ENCODE assay signal across 11 mouse cellular contexts in the genomic region with DNA sequence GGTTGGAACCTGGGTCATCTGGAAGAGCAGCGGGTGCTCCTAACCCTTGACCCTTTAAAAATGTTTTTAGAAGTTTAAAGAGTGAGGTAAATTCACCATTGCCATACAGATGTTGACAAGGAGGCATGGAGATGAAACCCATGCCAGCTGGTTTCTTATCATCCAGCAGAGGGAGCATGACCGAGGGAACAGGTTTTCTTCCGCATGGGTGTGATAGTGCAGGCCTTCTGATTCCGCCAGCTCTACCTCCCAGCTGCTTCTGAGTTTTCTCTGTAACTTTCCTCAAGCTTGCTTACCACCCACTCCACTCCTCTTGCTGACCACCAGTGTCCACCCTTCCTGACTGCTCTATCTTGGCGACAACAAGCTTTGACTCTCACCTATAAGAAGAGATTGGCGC. TPM values are rescaled to one million over a fixed set of nuclear protein-coding genes. Genes with fewer than 3 reads are reported as not detected.
DNase-seq lines count a peak whose midpoint lies in the region; ATAC-seq and TF ChIP-seq lines count a peak whose summit lies in the region.
"Had no signal": no experiment of that assay in that cellular context is flagged by ENCODE, and none has a peak within 500 bp of the region (broad histone marks: within the 10 kb centered on the region; RNA-seq: fewer than 3 reads in every experiment).

No protein-coding gene starts in this region.

- no peak for DNase-seq in kidney, adult 8-10 months
- DNase-seq in lung, postnatal 10 days, result peak; percentile 14
- DNase-seq in gastrocnemius, postnatal 10 days, result no peak
- no peak for DNase-seq in layer of hippocampus, adult 9-10 months (ENCODE audit: low spot score)
- DNase-seq: cerebellum, adult 8-10 months had no signal

- peak; percentile 68 for ATAC-seq in kidney, embryonic 14.5 days (ENCODE audit: low FRiP score, low TSS enrichment)

- no peak overlapping the region for H3K4me2 ChIP-seq in kidney, embryonic 14.5 days (replicated peaks; ENCODE audit: low read depth, low read length)
- H3K4me2 ChIP-seq: forebrain, embryonic 12.5 days had no signal

- H3K4me1 ChIP-seq in kidney, embryonic 14.5 days (ENCODE audit: control insufficient read depth, insufficient read depth, low read length), result no peaks in the 10 kb centered on the region
- H3K4me1 ChIP-seq in E14TG2a.4 (replicated peaks; ENCODE audit: low read depth, low read length), result peaks cover 3% of the 10 kb centered on the region; the same call in 1 of the 2 replicates
- no peaks in the 10 kb centered on the region for H3K4me1 ChIP-seq in bone marrow, adult 2 months (ENCODE audit: control insufficient read depth, insufficient read depth, low read length)
- H3K4me1 ChIP-seq: forebrain, embryonic 12.5 days had no signal

- no peak overlapping the region for H3K27ac ChIP-seq in kidney, embryonic 14.5 days (ENCODE audit: low read depth, low read length)
- no peak overlapping the region for H3K27ac ChIP-seq in bone marrow, adult 2 months (ENCODE audit: control insufficient read depth, insufficient read depth, low read depth, low read length, poor library complexity)
- H3K27ac ChIP-seq: forebrain, embryonic 12.5 days had no signal

- no peak overlapping the region for H3K9ac ChIP-seq in kidney, embryonic 14.5 days (ENCODE audit: low read depth, low read length)
- H3K9ac ChIP-seq: forebrain, embryonic 12.5 days had no signal

- no peaks in the 10 kb centered on the region for H3K27me3 ChIP-seq in kidney, embryonic 14.5 days (ENCODE audit: control insufficient read depth, insufficient read depth, low read length)
- 0 out of 2 replicates have a peak, but pooled peaks cover 2% of the 10 kb centered on the region for H3K27me3 ChIP-seq in E14TG2a.4 (ENCODE audit: insufficient read depth, low read length)

- no peak for TF ChIP-seq POLR2A in bone marrow, adult 2 months (IDR thresholded peaks at IDR 0.05; ENCODE audit: borderline replicate concordance, control insufficient read depth, low read depth, low read length)

- 38% methylated on average over 6 of the region's 6 CpGs for WGBS in kidney, embryonic 14.5 days
- 45% methylated on average over 6 of the region's 6 CpGs for WGBS in bone marrow, adult 2 months

- H3K9me3 ChIP-seq in kidney, embryonic 14.5 days (ENCODE audit: control insufficient read depth, low read length), result no peaks in the 10 kb centered on the region
- peaks cover 10% of the 10 kb centered on the region for H3K9me3 ChIP-seq in E14TG2a.4 (ENCODE audit: low read length)
- H3K9me3 ChIP-seq: forebrain, embryonic 12.5 days had no signal

- TF ChIP-seq CTCF in E14TG2a.4 (conservative IDR thresholded peaks at IDR 0.05; ENCODE audit: low read length), result peak; percentile 57
- TF ChIP-seq CTCF in bone marrow, adult 2 months (IDR thresholded peaks at IDR 0.05; ENCODE audit: control insufficient read depth, insufficient read depth, low read length), result peak; percentile 17; the same call in 1 of the 2 replicates

- no peak overlapping the region for H3K4me3 ChIP-seq in kidney, embryonic 14.5 days (ENCODE audit: low read length)
- no peak overlapping the region for H3K4me3 ChIP-seq in E14TG2a.4 (replicated peaks; ENCODE audit: low read length)
- H3K4me3 ChIP-seq in bone marrow, adult 2 months (replicated peaks; ENCODE audit: control insufficient read depth, low read depth, low read length), result no peak overlapping the region
- H3K4me3 ChIP-seq: forebrain, embryonic 12.5 days had no signal

- H3K36me3 ChIP-seq in kidney, embryonic 14.5 days (ENCODE audit: control insufficient read depth, insufficient read depth, low read length), result no peaks in the 10 kb centered on the region
- H3K36me3 ChIP-seq in E14TG2a.4 (ENCODE audit: insufficient read depth, low read length), result no peaks in the 10 kb centered on the region
- H3K36me3 ChIP-seq: forebrain, embryonic 12.5 days had no signal

RNA-seq across cellular contexts. Expression of a gene that starts 15.2 kb away (rescaled TPM):
- 89.8 and 140 TPM in 2 replicates for polyA plus RNA-seq in kidney, embryonic 14.5 days (2014; fragmentation: Nextera tagmentation; extraction: Ambion mirVana)
- polyA plus RNA-seq in bone marrow, adult 2 months (2011; ENCODE audit: insufficient read depth, insufficient read length, low replicate concordance, missing spikeins), result 0.32 and 1.6 TPM in 2 replicates
- not detected for total RNA-seq in gastrocnemius, postnatal 10 days (2021)
- total RNA-seq: layer of hippocampus, adult 18-20 months had no signal
- polyA plus RNA-seq: heart, embryonic 16.5 days had no signal

Comparison
In these comparisons a context has a peak if more than half of its experiments do, and no peak if none do; other contexts are left out.
1. RNA of a gene that starts 15.2 kb away (polyA plus RNA-seq): 89.8 to 140 TPM in kidney, embryonic 14.5 days; 0.32 to 1.6 TPM in bone marrow, adult 2 months; every median in the first group is over 10 times any median in the second.